Mouse (Mus musculus): ENCODE data around the gene Galnt18. TPM values are rescaled to one million over a fixed set of nuclear protein-coding genes. Genes with fewer than 3 reads are reported as not detected.

Galnt18 gene
- polyA plus RNA-seq, 1 experiment from 2014 or later, result 20.5 TPM

- H3K36me3 ChIP-seq (ENCODE audit: control insufficient read depth, insufficient read depth, low read length), result no peaks in the 10 kb centered on the region
- H3K27ac ChIP-seq (replicated peaks), result peak overlapping the region; percentile 58
- peaks cover 10% of the 10 kb centered on the region for H3K4me1 ChIP-seq (replicated peaks; ENCODE audit: control insufficient read depth, insufficient read depth)
- no peak overlapping the region for H3K4me3 ChIP-seq (ENCODE audit: low read depth, low read length)
- no peak overlapping the region for H3K4me2 ChIP-seq (replicated peaks; ENCODE audit: low read depth)
- H3K27me3 ChIP-seq (ENCODE audit: control insufficient read depth, insufficient read depth, low read length), result no peaks in the 10 kb centered on the region
- no peaks in the 10 kb centered on the region for H3K9me3 ChIP-seq (ENCODE audit: control insufficient read depth, low read length)
- H3K9ac ChIP-seq (ENCODE audit: low read length), result 0 out of 2 replicates have a peak overlapping the region, but pooled peaks have one; percentile 13
- DNase-seq (ENCODE audit: low spot score) (peak; percentile 27), ATAC-seq (ENCODE audit: low FRiP score, low TSS enrichment) (no peak)
- TF ChIP-seq EP300 (optimal IDR thresholded peaks at IDR 0.05), result no peak
- no peak for TF ChIP-seq CTCF (IDR thresholded peaks at IDR 0.05; ENCODE audit: low read depth)
- 26% methylated on average over 14 of the region's 14 CpGs for WGBS
These were observed 116.4 kb downstream of the Galnt18 start for GRCm38 (mm10) chr7:111663139-111664073.

- DNase-seq (ENCODE audit: low spot score) (no peak), ATAC-seq (ENCODE audit: low FRiP score, low TSS enrichment) (no peak)
- TF ChIP-seq EP300 (optimal IDR thresholded peaks at IDR 0.05) (no peak), CTCF (IDR thresholded peaks at IDR 0.05; ENCODE audit: low read depth) (no peak)
- H3K4me2 ChIP-seq (replicated peaks; ENCODE audit: low read depth), result no peak overlapping the region
- no peaks in the 10 kb centered on the region for H3K36me3 ChIP-seq (ENCODE audit: control insufficient read depth, insufficient read depth, low read length)
- H3K4me3 ChIP-seq (ENCODE audit: low read depth, low read length), result no peak overlapping the region
- H3K27me3 ChIP-seq (ENCODE audit: control insufficient read depth, insufficient read depth, low read length), result no peaks in the 10 kb centered on the region
- no peaks in the 10 kb centered on the region for H3K9me3 ChIP-seq (ENCODE audit: control insufficient read depth, low read length)
- no peak overlapping the region for H3K9ac ChIP-seq (ENCODE audit: low read length)
- H3K4me1 ChIP-seq (replicated peaks; ENCODE audit: control insufficient read depth, insufficient read depth), result peaks cover 7% of the 10 kb centered on the region
- no peak overlapping the region for H3K27ac ChIP-seq (replicated peaks)
- 57% methylated on average over 4 of the region's 4 CpGs for WGBS
These were observed 121.2 kb downstream of the Galnt18 start for GRCm38 (mm10) chr7:111658579-111658978.

GRCm38 (mm10) chr7:111655002-111655401 is 124.8 kb downstream of the Galnt18 start:
- Histone ChIP-seq H3K9ac (ENCODE audit: low read length) (no peak overlapping the region), H3K4me1 (replicated peaks; ENCODE audit: control insufficient read depth, insufficient read depth) (no peaks in the 10 kb centered on the region), H3K36me3 (ENCODE audit: control insufficient read depth, insufficient read depth, low read length) (no peaks in the 10 kb centered on the region), H3K27me3 (ENCODE audit: control insufficient read depth, insufficient read depth, low read length) (no peaks in the 10 kb centered on the region), H3K27ac (replicated peaks) (no peak overlapping the region), H3K4me3 (ENCODE audit: low read depth, low read length) (no peak overlapping the region), H3K4me2 (replicated peaks; ENCODE audit: low read depth) (no peak overlapping the region), H3K9me3 (ENCODE audit: control insufficient read depth, low read length) (no peaks in the 10 kb centered on the region)
- TF ChIP-seq EP300 (optimal IDR thresholded peaks at IDR 0.05) (no peak), CTCF (IDR thresholded peaks at IDR 0.05; ENCODE audit: low read depth) (no peak)
- ATAC-seq (ENCODE audit: low FRiP score, low TSS enrichment) (no peak), DNase-seq (ENCODE audit: low spot score) (no peak)
- 88% methylated on average over 8 of the region's 8 CpGs for WGBS

- Histone ChIP-seq H3K4me3 (ENCODE audit: low read depth, low read length) (no peak overlapping the region), H3K4me1 (replicated peaks; ENCODE audit: control insufficient read depth, insufficient read depth) (no peaks in the 10 kb centered on the region), H3K9me3 (ENCODE audit: control insufficient read depth, low read length) (no peaks in the 10 kb centered on the region), H3K9ac (ENCODE audit: low read length) (no peak overlapping the region), H3K27ac (replicated peaks) (no peak overlapping the region), H3K36me3 (ENCODE audit: control insufficient read depth, insufficient read depth, low read length) (no peaks in the 10 kb centered on the region), H3K4me2 (replicated peaks; ENCODE audit: low read depth) (no peak overlapping the region), H3K27me3 (ENCODE audit: control insufficient read depth, insufficient read depth, low read length) (no peaks in the 10 kb centered on the region)
- ATAC-seq (ENCODE audit: low FRiP score, low TSS enrichment) (no peak), DNase-seq (ENCODE audit: low spot score) (no peak)
- TF ChIP-seq EP300 (optimal IDR thresholded peaks at IDR 0.05), result no peak
These were observed 125.3 kb downstream of the Galnt18 start for GRCm38 (mm10) chr7:111654526-111654925.

GRCm38 (mm10) chr7:111644362-111644761 is 135.4 kb downstream of the Galnt18 start:
- Histone ChIP-seq H3K4me3 (ENCODE audit: low read depth, low read length) (no peak overlapping the region), H3K27ac (replicated peaks) (no peak overlapping the region), H3K4me2 (replicated peaks; ENCODE audit: low read depth) (no peak overlapping the region), H3K36me3 (ENCODE audit: control insufficient read depth, insufficient read depth, low read length) (no peaks in the 10 kb centered on the region), H3K9me3 (ENCODE audit: control insufficient read depth, low read length) (no peaks in the 10 kb centered on the region), H3K9ac (ENCODE audit: low read length) (no peak overlapping the region), H3K27me3 (ENCODE audit: control insufficient read depth, insufficient read depth, low read length) (no peaks in the 10 kb centered on the region), H3K4me1 (replicated peaks; ENCODE audit: control insufficient read depth, insufficient read depth) (no peaks in the 10 kb centered on the region)
- ATAC-seq (ENCODE audit: low FRiP score, low TSS enrichment), result no peak
- DNase-seq (ENCODE audit: low spot score), result no peak
- no peak for TF ChIP-seq CTCF (IDR thresholded peaks at IDR 0.05; ENCODE audit: low read depth)
- TF ChIP-seq EP300 (optimal IDR thresholded peaks at IDR 0.05), result no peak

- TF ChIP-seq EP300 (optimal IDR thresholded peaks at IDR 0.05) (no peak), CTCF (IDR thresholded peaks at IDR 0.05; ENCODE audit: low read depth) (no peak)
- DNase-seq (ENCODE audit: low spot score) (no peak), ATAC-seq (ENCODE audit: low FRiP score, low TSS enrichment) (no peak)
- 54% methylated on average over 2 of the region's 2 CpGs for WGBS
- Histone ChIP-seq H3K9ac (ENCODE audit: low read length) (no peak overlapping the region), H3K9me3 (ENCODE audit: control insufficient read depth, low read length) (no peaks in the 10 kb centered on the region), H3K4me2 (replicated peaks; ENCODE audit: low read depth) (no peak overlapping the region), H3K27me3 (ENCODE audit: control insufficient read depth, insufficient read depth, low read length) (no peaks in the 10 kb centered on the region), H3K4me3 (ENCODE audit: low read depth, low read length) (no peak overlapping the region), H3K27ac (replicated peaks) (no peak overlapping the region), H3K4me1 (replicated peaks; ENCODE audit: control insufficient read depth, insufficient read depth) (no peaks in the 10 kb centered on the region), H3K36me3 (ENCODE audit: control insufficient read depth, insufficient read depth, low read length) (no peaks in the 10 kb centered on the region)
These were observed 140.9 kb downstream of the Galnt18 start for GRCm38 (mm10) chr7:111638899-111639298.
